Mouse (Mus musculus): ENCODE measurements at regions not wholly inside any gene's neighbourhood (a gene's known extent, or its start where the extent isn't known, plus 50 kb on each side); places are given as distances from the start of the nearest gene placed in this dataset.

DNA sequence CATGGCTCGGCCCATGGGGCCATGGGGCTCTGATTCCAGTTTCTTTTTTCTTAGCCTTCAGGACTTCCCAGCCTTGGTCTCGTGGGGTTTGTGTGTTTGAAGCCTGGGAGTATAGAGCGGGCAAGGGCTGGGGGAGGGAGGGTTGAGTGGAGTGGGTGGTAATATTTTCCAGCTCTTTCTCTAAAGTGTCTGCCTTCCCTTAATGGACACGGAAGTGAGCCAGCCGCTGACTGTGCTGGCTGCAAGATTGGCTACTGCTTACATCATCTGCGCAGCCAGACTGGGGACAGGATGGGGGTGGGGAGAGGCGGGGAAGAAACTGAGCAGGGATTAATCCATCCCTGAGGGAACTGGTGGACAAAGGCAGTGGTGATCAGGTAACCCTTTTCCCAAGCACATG, 52.3 kb downstream of the Tnp1 start:
- no peak for DNase-seq (ENCODE audit: extremely low spot score)

GRCm38 (mm10) chr1:72960241-72960653, 55.5 kb downstream of the Tnp1 start:
- no peak for DNase-seq (ENCODE audit: extremely low spot score)

GRCm38 (mm10) chr1:72955387-72955786, 60.3 kb downstream of the Tnp1 start:
- DNase-seq (ENCODE audit: extremely low spot score): no peak

GRCm38 (mm10) chr1:72952896-72953295, 62.8 kb downstream of the Tnp1 start:
- DNase-seq (ENCODE audit: extremely low spot score): no peak

DNA sequence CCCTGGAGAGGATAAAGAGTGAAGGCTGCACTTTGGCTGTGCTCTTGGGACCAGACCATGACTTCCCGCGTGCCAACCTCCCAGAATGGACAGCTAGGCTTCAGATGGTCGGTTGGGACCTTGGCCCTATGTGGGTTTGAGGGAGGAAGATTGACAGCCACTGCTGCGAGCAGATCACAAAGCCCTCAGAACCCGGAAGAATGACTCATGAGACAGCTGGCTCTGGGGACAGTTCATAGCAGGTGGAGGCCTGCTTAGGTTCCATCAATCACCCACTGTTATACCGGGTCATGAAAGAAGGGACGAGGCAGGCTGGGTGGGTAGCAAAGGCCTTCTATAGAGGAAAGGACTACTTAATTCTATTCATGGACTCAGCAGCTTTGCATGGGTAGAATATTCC, 63.9 kb downstream of the Tnp1 start:
- DNase-seq (ENCODE audit: extremely low spot score): no peak

DNA sequence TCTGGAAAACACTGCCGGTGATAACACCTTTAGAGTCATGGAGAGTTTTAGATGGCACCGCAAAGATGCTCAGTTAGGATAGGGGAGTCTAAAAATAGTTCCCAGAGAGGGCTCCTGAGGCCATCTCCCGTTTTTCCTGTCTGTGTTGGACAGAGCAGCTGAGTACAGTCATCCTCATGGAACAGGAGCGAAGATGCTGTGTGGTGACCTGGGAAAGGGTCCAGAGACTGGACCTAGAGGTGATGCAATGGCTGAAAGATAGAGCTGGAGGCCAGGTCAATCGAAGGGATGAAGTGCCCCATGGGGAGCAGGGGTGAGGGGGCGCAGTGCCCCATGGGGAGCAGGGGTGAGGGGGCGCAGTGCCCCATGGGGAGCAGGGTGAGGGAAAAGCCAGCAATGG, 64.3 kb downstream of the Tnp1 start:
- DNase-seq (ENCODE audit: extremely low spot score): no peak

- DNase-seq (ENCODE audit: extremely low spot score): peak; percentile 68
Measured at GRCm38 (mm10) chr1:72946235-72946634, 69.5 kb downstream of the Tnp1 start.

DNA sequence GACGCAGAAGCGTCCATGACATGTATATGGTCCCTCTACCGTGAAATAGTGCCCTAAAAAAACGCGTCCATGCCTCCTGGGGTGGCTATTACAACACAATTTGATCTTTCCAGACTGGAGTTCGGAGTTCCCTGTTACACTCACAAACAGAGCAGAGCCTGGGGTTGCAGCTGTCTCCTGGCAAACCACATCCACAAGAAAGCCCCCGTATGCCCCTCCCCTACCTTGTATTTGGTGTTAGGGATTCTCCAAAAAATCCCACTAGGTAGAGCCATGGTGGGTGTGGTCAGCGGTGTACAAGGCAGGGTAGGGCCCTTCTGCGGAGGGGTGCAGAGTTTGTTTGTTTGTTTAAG, 70.0 kb downstream of the Tnp1 start:
- DNase-seq (ENCODE audit: extremely low spot score): no peak

DNA sequence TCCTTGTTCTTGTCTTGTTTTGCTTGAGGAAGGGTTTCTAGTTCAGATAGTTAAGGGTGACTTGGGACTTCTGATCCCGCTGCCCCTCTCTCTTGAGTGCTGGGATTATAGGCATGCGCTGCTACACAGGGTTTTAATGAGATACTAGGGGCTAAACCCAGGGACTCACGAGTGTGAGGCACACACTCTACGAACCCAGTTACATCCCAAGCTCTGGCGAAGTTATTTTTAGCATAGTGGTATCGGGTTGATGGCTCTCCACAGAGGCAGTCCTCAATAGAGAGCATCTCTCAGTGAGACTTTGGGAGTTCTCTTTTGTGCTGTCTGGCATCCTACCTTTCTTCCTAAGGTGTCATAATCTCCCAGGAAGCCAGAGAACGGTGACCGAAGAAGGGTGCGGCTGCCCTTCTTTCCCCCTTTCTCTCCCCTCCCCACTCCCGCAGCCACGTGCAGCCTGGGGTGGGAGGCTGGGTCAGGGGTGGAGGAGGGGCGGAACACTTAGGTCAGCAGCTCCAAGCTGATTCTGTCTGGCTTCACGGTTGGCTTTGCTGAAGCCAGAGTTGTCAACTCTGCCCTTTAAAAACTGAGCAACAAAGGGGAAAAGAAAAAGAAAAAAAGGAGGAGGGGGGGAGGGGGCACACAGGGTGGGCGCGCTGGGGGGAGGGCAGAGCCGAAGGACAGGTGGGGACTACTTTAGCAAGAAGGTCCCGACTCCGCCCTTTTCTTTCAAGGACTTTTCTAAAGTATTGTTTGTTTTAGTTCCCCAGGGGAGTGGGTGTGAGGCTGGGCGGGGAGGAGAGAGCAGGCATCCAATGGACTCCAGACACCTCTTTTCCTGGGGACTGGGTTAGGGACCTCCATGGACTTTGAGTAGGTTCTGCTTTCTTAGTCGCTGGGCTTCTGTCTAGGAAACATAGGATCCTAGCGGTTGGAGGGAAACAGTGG, 70.4 kb upstream of the Igfbp5 start:
- DNase-seq (ENCODE audit: extremely low spot score): peak; percentile 80

DNA sequence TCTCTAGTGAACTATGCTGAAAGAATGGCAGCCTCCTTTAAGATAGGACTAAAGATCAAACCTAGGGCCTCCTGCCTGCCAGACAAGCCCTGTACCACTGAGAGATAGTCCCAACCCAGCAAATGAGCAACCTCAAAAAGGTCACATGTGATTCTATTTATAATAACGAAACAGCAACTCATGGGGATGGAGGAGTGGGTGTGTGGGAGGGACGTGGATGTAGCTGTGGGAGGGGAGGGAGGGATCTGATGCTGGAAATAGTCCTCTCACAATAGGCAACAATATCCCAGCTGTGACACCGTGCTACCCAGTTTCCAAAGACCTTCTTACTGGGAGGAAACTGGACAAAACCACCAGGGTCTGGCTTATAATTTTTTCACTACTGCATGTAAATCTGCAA, 69.5 kb upstream of the Igfbp5 start:
- DNase-seq (ENCODE audit: extremely low spot score): peak; percentile 14

DNA sequence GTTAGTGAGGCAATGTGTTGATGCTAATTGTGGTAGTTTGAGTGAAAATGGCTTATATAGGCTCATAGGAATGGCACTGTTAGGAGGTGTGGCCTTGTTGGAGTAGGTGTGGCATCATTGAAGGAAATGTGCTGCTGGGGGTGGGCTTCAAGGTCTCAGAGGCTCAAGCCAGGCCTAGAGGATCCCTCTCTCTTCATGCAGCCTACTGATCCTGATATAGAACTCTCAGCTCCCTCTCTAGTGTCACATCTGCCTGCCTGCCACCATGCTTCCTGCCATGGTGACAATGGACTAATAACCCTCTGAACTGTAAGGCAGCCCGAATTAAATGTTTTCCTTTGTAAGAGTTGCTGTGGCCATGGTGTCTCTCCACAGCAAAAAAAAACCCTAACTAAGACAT, 68.4 kb upstream of the Igfbp5 start:
- DNase-seq (ENCODE audit: extremely low spot score): no peak

- DNase-seq (ENCODE audit: extremely low spot score): no peak
Measured at GRCm38 (mm10) chr1:72942351-72942750, 67.7 kb upstream of the Igfbp5 start.

GRCm38 (mm10) chr1:72939948-72940347, 65.3 kb upstream of the Igfbp5 start:
- no peak for DNase-seq (ENCODE audit: extremely low spot score)

DNA sequence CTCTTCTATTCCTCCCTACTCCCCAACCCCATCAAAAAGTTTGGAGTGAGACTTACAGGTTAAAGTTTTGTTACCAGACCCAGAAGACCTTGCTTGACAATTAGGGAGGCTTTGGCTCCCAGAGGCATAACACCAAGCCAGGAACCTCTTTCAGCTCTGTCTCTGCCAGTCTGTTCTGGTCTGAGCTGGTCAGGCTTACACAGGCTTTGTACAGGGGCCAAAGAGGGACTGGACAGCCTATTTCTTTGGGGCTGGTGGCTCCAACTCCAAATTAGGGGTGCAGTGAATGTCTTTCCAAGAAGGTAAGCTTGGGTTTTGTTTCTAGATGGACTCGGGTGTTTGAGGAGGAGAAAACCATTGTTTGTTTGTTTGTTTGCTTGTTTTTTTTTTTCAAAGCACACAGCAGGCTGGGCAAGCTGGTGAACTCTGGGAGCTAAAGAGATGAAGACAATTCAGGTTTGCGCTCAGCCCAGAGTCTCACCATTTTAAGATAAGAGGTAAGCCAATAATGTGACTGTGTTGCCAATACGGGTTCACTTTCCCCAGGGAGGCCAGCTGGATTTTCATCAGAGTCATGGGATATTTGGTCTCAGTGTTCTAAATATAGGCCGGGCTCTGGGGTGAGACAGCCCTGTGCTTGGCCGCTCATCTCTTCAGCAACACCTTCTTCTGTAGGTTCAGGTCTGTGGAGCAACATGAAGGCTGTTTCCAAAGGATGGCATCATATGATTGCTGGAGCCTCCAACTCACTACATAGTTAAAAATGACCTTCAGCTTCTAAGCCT, 62.2 kb upstream of the Igfbp5 start:
- no peak for DNase-seq (ENCODE audit: extremely low spot score)

GRCm38 (mm10) chr1:72936231-72936630, 61.5 kb upstream of the Igfbp5 start:
- peak; percentile 14 for DNase-seq (ENCODE audit: extremely low spot score)

GRCm38 (mm10) chr1:72935084-72935483, 60.4 kb upstream of the Igfbp5 start:
- DNase-seq (ENCODE audit: extremely low spot score): no peak

GRCm38 (mm10) chr1:72929774-72930173, 55.1 kb upstream of the Igfbp5 start:
- no peak for DNase-seq (ENCODE audit: extremely low spot score)
